15 mouse cellular contexts compared by ENCODE assay signal in genomic region chr19:60015614-60016300, GRCm38 (mm10).
DNase-seq lines count a peak whose midpoint lies in the region; ATAC-seq lines count a peak whose summit lies in the region.
"Had no signal": no experiment of that assay in that cellular context is flagged by ENCODE, and none has a peak within 500 bp of the region (broad histone marks: within the 10 kb centered on the region; RNA-seq: fewer than 3 reads in every experiment).

No protein-coding gene starts in this region.

- ATAC-seq in embryonic facial prominence, embryonic 13.5 days (ENCODE audit: insufficient number of reproducible peaks, insufficient read depth, low FRiP score, low TSS enrichment, low read depth): no peak
- ATAC-seq in hindbrain, embryonic 11.5 days (ENCODE audit: low FRiP score): no peak
- no peak for ATAC-seq in limb, embryonic 15.5 days (ENCODE audit: insufficient number of reproducible peaks, low FRiP score, low TSS enrichment, low read depth)
- ATAC-seq in granulocyte monocyte progenitor cell, adult 5-6 weeks (replicated peaks; ENCODE audit: poor library complexity, severe bottlenecking): no peak

- DNase-seq in embryo, embryonic 10.5 days (ENCODE audit: low spot score): peak; percentile 62
- DNase-seq in hindbrain, embryonic 11.5 days (ENCODE audit: low spot score): peak; percentile 20
- no peak for DNase-seq in left cerebral cortex, postnatal 36 days (ENCODE audit: low spot score in 2 of 2)
- DNase-seq in thymus, postnatal 4 days: no peak
- DNase-seq in kidney, postnatal 36 days: no peak
- DNase-seq: adrenal gland, adult 8-10 months; gastrocnemius, adult 2 months; right cerebral cortex, postnatal 4 days; thymus, postnatal 36 days had no signal

- no peaks in the 10 kb centered on the region for H3K36me3 ChIP-seq in embryonic facial prominence, embryonic 13.5 days
- no peaks in the 10 kb centered on the region for H3K36me3 ChIP-seq in hindbrain, embryonic 11.5 days (ENCODE audit: control insufficient read depth, insufficient read depth, low read length)
- H3K36me3 ChIP-seq in limb, embryonic 15.5 days: no peaks in the 10 kb centered on the region
- H3K36me3 ChIP-seq: lung, embryonic 15.5 days; stomach, embryonic 15.5 days had no signal

- no peak overlapping the region for H3K9ac ChIP-seq in embryonic facial prominence, embryonic 13.5 days
- H3K9ac ChIP-seq in hindbrain, embryonic 11.5 days (ENCODE audit: low read depth, low read length): no peak overlapping the region
- no peak overlapping the region for H3K9ac ChIP-seq in limb, embryonic 15.5 days
- H3K9ac ChIP-seq: lung, embryonic 15.5 days; stomach, embryonic 15.5 days had no signal

- no peaks in the 10 kb centered on the region for H3K9me3 ChIP-seq in embryonic facial prominence, embryonic 13.5 days
- no peaks in the 10 kb centered on the region for H3K9me3 ChIP-seq in hindbrain, embryonic 11.5 days (ENCODE audit: control insufficient read depth, low read length)
- H3K9me3 ChIP-seq in limb, embryonic 15.5 days: no peaks in the 10 kb centered on the region
- H3K9me3 ChIP-seq: lung, embryonic 15.5 days; stomach, embryonic 15.5 days had no signal

- H3K4me3 ChIP-seq in embryonic facial prominence, embryonic 13.5 days: no peak overlapping the region
- H3K4me3 ChIP-seq in hindbrain, embryonic 11.5 days (ENCODE audit: low read depth, low read length): no peak overlapping the region
- no peak overlapping the region for H3K4me3 ChIP-seq in limb, embryonic 15.5 days
- H3K4me3 ChIP-seq: gastrocnemius, adult 2 months; lung, embryonic 15.5 days; stomach, embryonic 15.5 days had no signal

- H3K27ac ChIP-seq in embryonic facial prominence, embryonic 13.5 days: no peak overlapping the region
- H3K27ac ChIP-seq in hindbrain, embryonic 11.5 days (ENCODE audit: low read depth, low read length): no peak overlapping the region
- H3K27ac ChIP-seq in limb, embryonic 15.5 days: no peak overlapping the region
- H3K27ac ChIP-seq: gastrocnemius, adult 2 months; lung, embryonic 15.5 days; stomach, embryonic 15.5 days had no signal

- WGBS in embryonic facial prominence, embryonic 13.5 days: 5% methylated on average over 12 of the region's 12 CpGs
- WGBS in hindbrain, embryonic 11.5 days: 53% methylated on average over 12 of the region's 12 CpGs
- WGBS in limb, embryonic 15.5 days: 9% methylated on average over 12 of the region's 12 CpGs

- no peaks in the 10 kb centered on the region for H3K27me3 ChIP-seq in embryonic facial prominence, embryonic 13.5 days
- H3K27me3 ChIP-seq in hindbrain, embryonic 11.5 days (ENCODE audit: control insufficient read depth, insufficient read depth, low read length): no peaks in the 10 kb centered on the region
- H3K27me3 ChIP-seq in limb, embryonic 15.5 days: no peaks in the 10 kb centered on the region
- H3K27me3 ChIP-seq: lung, embryonic 15.5 days; stomach, embryonic 15.5 days had no signal

- H3K4me2 ChIP-seq in embryonic facial prominence, embryonic 13.5 days: peak overlapping the region; percentile 43
- H3K4me2 ChIP-seq in hindbrain, embryonic 11.5 days (replicated peaks; ENCODE audit: low read depth, low read length): no peak overlapping the region
- H3K4me2 ChIP-seq in limb, embryonic 15.5 days: 0 out of 2 replicates have a peak overlapping the region, but pooled peaks have one; percentile 6
- H3K4me2 ChIP-seq: heart, embryonic 11.5 days; lung, embryonic 15.5 days; stomach, embryonic 15.5 days had no signal

- peaks cover 22% of the 10 kb centered on the region for H3K4me1 ChIP-seq in embryonic facial prominence, embryonic 13.5 days
- H3K4me1 ChIP-seq in hindbrain, embryonic 11.5 days (replicated peaks; ENCODE audit: control insufficient read depth, insufficient read depth, low read length): no peaks in the 10 kb centered on the region
- H3K4me1 ChIP-seq in limb, embryonic 15.5 days: peaks cover 7% of the 10 kb centered on the region; the same call in 1 of the 2 replicates
- H3K4me1 ChIP-seq: lung, embryonic 15.5 days; stomach, embryonic 15.5 days had no signal

- intact Hi-C loops in left cerebral cortex, postnatal 36 days (cut with DNase I): no loop called here

Comparison
In these comparisons a context has a peak if more than half of its experiments do, and no peak if none do; other contexts are left out.
1. DNase-seq: peak in embryo, embryonic 10.5 days (single experiment) and hindbrain, embryonic 11.5 days (single experiment); none in left cerebral cortex, postnatal 36 days (0 of 2), thymus, postnatal 4 days (single experiment) and kidney, postnatal 36 days (0 of 2).